8 mouse cellular contexts compared by ENCODE assay signal in genomic region chr11:49652401-49653078, GRCm38 (mm10). TPM values are rescaled to one million over a fixed set of nuclear protein-coding genes. Genes with fewer than 3 reads are reported as not detected.
DNase-seq lines count a peak whose midpoint lies in the region; ATAC-seq lines count a peak whose summit lies in the region.

No protein-coding gene starts in this region.

- H3K36me3 ChIP-seq in embryonic facial prominence, embryonic 10.5 days (replicated peaks) = no peaks in the 10 kb centered on the region
- H3K36me3 ChIP-seq in intestine, embryonic 16.5 days (ENCODE audit: control insufficient read depth, insufficient read depth, low read length) = no peaks in the 10 kb centered on the region
- H3K36me3 ChIP-seq in midbrain, embryonic 10.5 days = no peaks in the 10 kb centered on the region

- H3K27me3 ChIP-seq in embryonic facial prominence, embryonic 10.5 days (replicated peaks; ENCODE audit: low read depth, poor library complexity, severe bottlenecking) = no peaks in the 10 kb centered on the region
- H3K27me3 ChIP-seq in intestine, embryonic 16.5 days (replicated peaks; ENCODE audit: control insufficient read depth, insufficient read depth, low read length) = no peaks in the 10 kb centered on the region
- H3K27me3 ChIP-seq in midbrain, embryonic 10.5 days (ENCODE audit: low read depth, poor library complexity, severe bottlenecking) = no peaks in the 10 kb centered on the region

- no peak overlapping the region for H3K9ac ChIP-seq in intestine, embryonic 16.5 days (ENCODE audit: low read depth, low read length)

- H3K4me3 ChIP-seq in embryonic facial prominence, embryonic 10.5 days = peak overlapping the region; percentile 36
- no peak overlapping the region for H3K4me3 ChIP-seq in intestine, embryonic 16.5 days (ENCODE audit: low read length)
- peak overlapping the region; percentile 12 for H3K4me3 ChIP-seq in midbrain, embryonic 10.5 days

- 27% methylated on average over 19 of the region's 19 CpGs for WGBS in embryonic facial prominence, embryonic 10.5 days
- 23% methylated on average over 19 of the region's 19 CpGs for WGBS in intestine, embryonic 16.5 days
- WGBS in midbrain, embryonic 10.5 days = 27% methylated on average over 19 of the region's 19 CpGs

- intact Hi-C loops in left cerebral cortex, postnatal 25 days (cut with DNase I) = loop anchor here (5.0 kb wide), 2 partner anchors 215 to 305 kb away; no protein-coding TSS in a partner anchor

- no peak overlapping the region for H3K27ac ChIP-seq in embryonic facial prominence, embryonic 10.5 days (replicated peaks)
- H3K27ac ChIP-seq in intestine, embryonic 16.5 days (ENCODE audit: low read length) = no peak overlapping the region
- H3K27ac ChIP-seq in midbrain, embryonic 10.5 days (replicated peaks) = no peak overlapping the region

- H3K4me2 ChIP-seq in intestine, embryonic 16.5 days (ENCODE audit: low read depth, low read length) = peak overlapping the region; percentile 35

- ATAC-seq in granulocyte monocyte progenitor cell, adult 5-6 weeks (replicated peaks; ENCODE audit: poor library complexity, severe bottlenecking) = peak; percentile 73
- peak; percentile 80 for ATAC-seq in intestine, embryonic 16.5 days

- no peaks in the 10 kb centered on the region for H3K9me3 ChIP-seq in embryonic facial prominence, embryonic 10.5 days
- no peaks in the 10 kb centered on the region for H3K9me3 ChIP-seq in intestine, embryonic 16.5 days (ENCODE audit: control insufficient read depth, low read length)
- H3K9me3 ChIP-seq in midbrain, embryonic 10.5 days (replicated peaks) = no peaks in the 10 kb centered on the region

- peaks cover 18% of the 10 kb centered on the region for H3K4me1 ChIP-seq in embryonic facial prominence, embryonic 10.5 days
- H3K4me1 ChIP-seq in intestine, embryonic 16.5 days (ENCODE audit: control insufficient read depth, insufficient read depth, low read length) = peaks cover 3% of the 10 kb centered on the region
- peaks cover 12% of the 10 kb centered on the region for H3K4me1 ChIP-seq in midbrain, embryonic 10.5 days

- DNase-seq in adrenal gland, postnatal 14 days = peak; percentile 92
- peak; percentile 89 for DNase-seq in embryonic facial prominence, embryonic 10.5 days (ENCODE audit: low spot score)
- DNase-seq in left cerebral cortex, postnatal 25 days (ENCODE audit: low spot score in 2 of 2) = peak; percentile 88 to 89
- DNase-seq in midbrain, embryonic 10.5 days (ENCODE audit: low spot score) = peak; percentile 85
- DNase-seq in skeletal muscle tissue, adult 2 months (ENCODE audit: low read depth, low spot score) = peak; percentile 44
- peak; percentile 77 for DNase-seq in yolk sac, embryonic 10.5 days (ENCODE audit: low spot score)

RNA-seq across cellular contexts. Expression of gene Scgb3a1, which starts 10.9 kb away (rescaled TPM):
- not detected in 2 replicates for total RNA-seq in adrenal gland, postnatal 14 days (2021)
- not detected in 2 replicates for polyA plus RNA-seq in embryonic facial prominence, embryonic 10.5 days (2016; fragmentation: Nextera tagmentation; extraction: Ambion mirVana)
- total RNA-seq in granulocyte monocyte progenitor cell, adult 5-6 weeks (2014; fragmentation: Nextera tagmentation) = 0.86 TPM in 1 of 2 replicates, not detected in the other
- total RNA-seq in granulocyte monocyte progenitor cell, adult 5-6 weeks (2017) = not detected in 2 replicates
- not detected in 2 replicates for polyA plus RNA-seq in intestine, embryonic 16.5 days (2015; fragmentation: Nextera tagmentation; extraction: Ambion mirVana)
- total RNA-seq in left cerebral cortex, postnatal 25 days (2021) = under 1 TPM in 1 of 2 experiments, not detected in 1; 0.78 TPM
- polyA plus RNA-seq in midbrain, embryonic 10.5 days (2016; fragmentation: Nextera tagmentation; extraction: Ambion mirVana) = not detected in 2 replicates

RNA-seq across cellular contexts. Expression of gene Flt4, which starts 43.5 kb away (rescaled TPM):
- total RNA-seq in adrenal gland, postnatal 14 days (2021) = 17.5 and 18.4 TPM in 2 replicates
- 5.6 and 6.0 TPM in 2 replicates for polyA plus RNA-seq in embryonic facial prominence, embryonic 10.5 days (2016; fragmentation: Nextera tagmentation; extraction: Ambion mirVana)
- total RNA-seq in granulocyte monocyte progenitor cell, adult 5-6 weeks (2014; fragmentation: Nextera tagmentation) = 0.32 TPM in 1 of 2 replicates, not detected in the other
- 0.10 TPM in 1 of 2 replicates, not detected in the other for total RNA-seq in granulocyte monocyte progenitor cell, adult 5-6 weeks (2017)
- 4.0 and 4.3 TPM in 2 replicates for polyA plus RNA-seq in intestine, embryonic 16.5 days (2015; fragmentation: Nextera tagmentation; extraction: Ambion mirVana)
- 1 to 10 TPM; 2.3 to 2.6 TPM for total RNA-seq in left cerebral cortex, postnatal 25 days (2021)
- 3.8 TPM in 2 replicates for polyA plus RNA-seq in midbrain, embryonic 10.5 days (2016; fragmentation: Nextera tagmentation; extraction: Ambion mirVana)

RNA-seq across cellular contexts. Expression of gene Cnot6, which starts 60.0 kb away (rescaled TPM):
- 54.5 and 54.9 TPM in 2 replicates for total RNA-seq in adrenal gland, postnatal 14 days (2021)
- polyA plus RNA-seq in embryonic facial prominence, embryonic 10.5 days (2016; fragmentation: Nextera tagmentation; extraction: Ambion mirVana) = 60.7 and 61.7 TPM in 2 replicates
- total RNA-seq in granulocyte monocyte progenitor cell, adult 5-6 weeks (2014; fragmentation: Nextera tagmentation) = 73.3 and 77.8 TPM in 2 replicates
- 42.2 and 52.8 TPM in 2 replicates for total RNA-seq in granulocyte monocyte progenitor cell, adult 5-6 weeks (2017)
- polyA plus RNA-seq in intestine, embryonic 16.5 days (2015; fragmentation: Nextera tagmentation; extraction: Ambion mirVana) = 26.9 and 31.5 TPM in 2 replicates
- total RNA-seq in left cerebral cortex, postnatal 25 days (2021) = 10 to 100 TPM; 44.7 to 51.6 TPM
- 57.8 and 58.3 TPM in 2 replicates for polyA plus RNA-seq in midbrain, embryonic 10.5 days (2016; fragmentation: Nextera tagmentation; extraction: Ambion mirVana)
